Mouse (Mus musculus): ENCODE data around the gene Utp18. TPM values are rescaled to one million over a fixed set of nuclear protein-coding genes. Genes with fewer than 3 reads are reported as not detected.

Utp18 gene
- total RNA-seq, 2 experiments from 2014 or later = 29.2 to 30.2 TPM

GRCm38 (mm10) chr11:93829971-93830370 is 55.6 kb downstream of the Utp18 start:
- peak; percentile 54 to 58 for DNase-seq (ENCODE audit: low spot score in 2 of 2)

GRCm38 (mm10) chr11:93829327-93829679 is 56.3 kb downstream of the Utp18 start:
- peak; percentile 67 to 72 for DNase-seq (ENCODE audit: low spot score in 2 of 2)

DNA sequence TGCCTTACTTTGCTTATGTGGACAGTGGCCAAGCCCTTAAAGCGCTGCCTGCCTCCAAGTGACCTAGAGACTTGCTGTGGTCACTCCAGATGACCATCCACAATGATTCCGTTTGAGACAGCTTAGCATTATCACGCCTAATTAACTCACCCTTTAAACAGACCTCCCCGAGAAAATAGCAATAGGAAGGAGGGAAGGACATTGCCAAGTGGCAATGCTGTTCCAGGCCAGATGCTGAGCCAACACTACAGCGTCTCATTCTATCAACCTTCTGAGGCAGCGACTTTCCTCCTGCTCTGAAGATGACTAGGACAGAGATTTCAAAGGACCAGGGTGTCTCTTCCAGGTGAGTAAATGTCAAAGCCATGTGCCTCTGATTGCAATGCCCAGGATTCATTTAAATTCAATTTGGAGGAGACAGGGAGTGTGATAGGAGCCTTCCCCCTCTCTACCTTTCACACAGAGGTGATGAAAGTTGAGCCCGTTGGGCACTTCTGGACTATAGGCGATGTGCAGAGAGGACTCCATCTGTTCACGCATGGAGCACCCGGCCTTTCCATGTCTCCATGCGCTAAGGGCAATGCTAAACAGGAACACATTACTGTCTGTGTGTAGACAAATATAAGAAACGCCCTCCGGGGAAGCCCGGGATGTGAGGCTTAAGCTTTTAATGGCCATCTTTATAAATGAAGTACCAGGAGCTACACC is 56.8 kb downstream of the Utp18 start:
- no peak for DNase-seq (ENCODE audit: low spot score in 2 of 2)

DNA sequence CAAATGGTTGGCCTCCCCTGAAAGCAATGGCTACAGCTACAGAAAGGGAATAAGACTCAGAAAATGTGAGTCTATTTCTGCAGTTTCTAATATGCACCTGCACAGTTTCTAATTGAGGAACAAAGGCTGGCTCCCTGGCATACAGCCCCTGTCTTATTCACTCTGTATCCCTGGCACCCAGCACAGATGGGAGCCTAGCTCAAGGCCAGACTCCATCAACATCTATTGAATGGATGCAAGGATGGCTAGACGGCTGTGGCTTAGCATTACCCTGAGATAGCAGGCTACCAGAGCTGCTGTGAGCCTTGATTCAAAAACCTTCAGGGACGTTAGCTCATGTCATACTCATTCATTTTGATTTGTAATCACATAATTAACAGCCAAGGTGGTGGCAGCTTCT is 63.3 kb downstream of the Utp18 start:
- DNase-seq (ENCODE audit: low spot score in 2 of 2) = no peak

- DNase-seq (ENCODE audit: low spot score in 2 of 2) = no peak
These were observed 64.0 kb downstream of the Utp18 start for GRCm38 (mm10) chr11:93821533-93821932.

DNA sequence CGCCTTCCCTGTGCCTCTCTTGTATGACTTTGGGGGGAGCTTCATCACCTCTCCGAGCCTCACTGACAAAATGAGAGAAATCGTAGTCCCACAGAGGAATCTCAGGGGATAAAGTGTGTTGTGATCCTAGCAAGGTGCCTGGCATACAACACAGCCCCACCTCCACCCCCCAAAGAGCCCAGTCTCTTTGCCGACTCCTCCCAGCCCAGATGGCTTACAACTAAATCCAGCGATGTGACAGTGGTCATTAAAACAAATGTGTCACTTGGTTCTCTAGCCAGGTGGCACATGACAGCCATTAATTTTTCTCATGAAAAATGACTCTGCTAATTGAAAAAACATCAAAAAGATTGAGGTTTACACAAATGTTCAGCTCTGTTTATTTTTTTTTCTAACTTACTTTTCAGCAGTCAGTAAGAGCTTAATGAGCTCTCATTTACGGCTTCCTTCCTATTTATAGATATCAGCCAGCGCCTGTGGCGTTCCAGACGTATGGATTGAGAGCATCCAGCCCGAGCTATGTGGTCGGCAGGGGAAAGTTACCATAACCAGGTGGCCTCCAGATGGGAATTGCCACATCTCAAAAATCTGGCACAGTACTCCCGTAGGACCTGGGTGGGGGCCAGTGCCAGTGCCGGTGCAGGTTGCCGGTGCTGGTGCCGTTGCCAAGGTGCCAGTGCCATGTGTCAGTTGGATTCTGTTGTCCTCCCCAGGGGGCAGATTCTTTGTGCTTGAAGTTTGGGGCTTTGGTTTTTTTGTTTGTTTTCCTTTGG is 67.4 kb downstream of the Utp18 start:
- peak; percentile 56 to 64 for DNase-seq (ENCODE audit: low spot score in 2 of 2)

GRCm38 (mm10) chr11:93812955-93813354 is 72.6 kb downstream of the Utp18 start:
- DNase-seq (ENCODE audit: low spot score in 2 of 2) = no peak

- DNase-seq (ENCODE audit: low spot score in 2 of 2) = peak; percentile 69 to 79
These were observed 73.3 kb downstream of the Utp18 start for GRCm38 (mm10) chr11:93812125-93812868.

Other genes with a start within 250 kb of the Utp18 start
- gene Mbtd1, start 86 bp upstream of the Utp18 start, total RNA-seq (2021) = 10 to 100 TPM; 35.4 to 41.0 TPM
- gene Nme2, start 70.5 kb upstream of the Utp18 start, total RNA-seq (2021) = 100 to 1,000 TPM; 166 to 194 TPM
- 100 to 1,000 TPM; 160 to 220 TPM for gene Gm20390, start 82.5 kb upstream of the Utp18 start, total RNA-seq (2021)
- 100 to 1,000 TPM in 1 of 2 experiments, 10 to 100 TPM in 1; 97.6 to 113 TPM for gene Nme1, start 82.8 kb upstream of the Utp18 start, total RNA-seq (2021)
- 100 to 1,000 TPM; 231 to 243 TPM for gene Spag9, start 110.3 kb upstream of the Utp18 start, total RNA-seq (2021)

Measured in layer of hippocampus, postnatal 10 days (tissue).